Mouse (Mus musculus) thymus, adult 2 months (tissue): ENCODE measurements around the gene Ccdc82. TPM values are rescaled to one million over a fixed set of nuclear protein-coding genes. Genes with fewer than 3 reads are reported as not detected.

Experiments
- DNase-seq: peaks from one replicate; pipeline ENCODE4 v3.0.0; 2021
- H3K27ac ChIP-seq: fragments of 200-500 bp; 2 replicates; pipeline ENCODE4 v1.5.1; 2012; ENCODE audit warnings: low read length, control low read depth; ENCODE audit not compliant: control insufficient read depth, insufficient read depth
- H3K27me3 ChIP-seq: fragments of 200-500 bp; 2 replicates; pipeline ENCODE4 v1.6.1; 2012; ENCODE audit warnings: mild to moderate bottlenecking, low read length, moderate library complexity, mixed read lengths; ENCODE audit not compliant: control insufficient read depth, insufficient read depth
- H3K36me3 ChIP-seq: fragments of 200-500 bp; 2 replicates; pipeline ENCODE4 v1.6.1; 2012; ENCODE audit warnings: mild to moderate bottlenecking, low read length, moderate library complexity; ENCODE audit not compliant: control insufficient read depth, insufficient read depth
- H3K4me1 ChIP-seq: fragments of 200-500 bp; replicated peaks from 2 replicates; pipeline ENCODE4 v1.6.1; 2012; ENCODE audit warnings: low read length; ENCODE audit not compliant: control insufficient read depth, insufficient read depth
- H3K4me3 ChIP-seq: fragments of 200-500 bp; 2 replicates; pipeline ENCODE4 v1.5.1; 2012; ENCODE audit warnings: mild to moderate bottlenecking, low read length, control low read depth, moderate library complexity; ENCODE audit not compliant: control insufficient read depth, insufficient read depth
- CTCF ChIP-seq: fragments of 200-500 bp; IDR thresholded peaks from 2 replicates; pipeline ENCODE4 v1.5.1; 2012; ENCODE audit warnings: mild to moderate bottlenecking, control low read depth, low read length, moderate library complexity, borderline replicate concordance; ENCODE audit not compliant: control insufficient read depth, poor library complexity, insufficient read depth; ENCODE audit errors: extremely low read depth
- POLR2A ChIP-seq: fragments of 200-500 bp; IDR thresholded peaks from 2 replicates; pipeline ENCODE4 v1.6.1; 2012; ENCODE audit warnings: mild to moderate bottlenecking, low read length, control low read depth, moderate library complexity; ENCODE audit not compliant: control insufficient read depth, poor library complexity, insufficient read depth; ENCODE audit errors: extremely low read depth
- WGBS: fragments of 180-500 bp; shearing (Covaris S2); methylation state at CpG from one replicate; pipeline ENCODE4 v1.1.7; 2018; 5-methylcytosine and 5-hydroxymethylcytosine counted together
- polyA plus RNA-seq: library from polyadenylated mRNA; depleted of rRNA; stranded (reverse); fragments of >200 nt; gene quantifications from 2 replicates; pipeline ENCODE4 v1.2.3, GENCODE M21; 2012

The Ccdc82 gene
- polyA plus RNA-seq, 1 experiment, result 17.8 TPM

DNA sequence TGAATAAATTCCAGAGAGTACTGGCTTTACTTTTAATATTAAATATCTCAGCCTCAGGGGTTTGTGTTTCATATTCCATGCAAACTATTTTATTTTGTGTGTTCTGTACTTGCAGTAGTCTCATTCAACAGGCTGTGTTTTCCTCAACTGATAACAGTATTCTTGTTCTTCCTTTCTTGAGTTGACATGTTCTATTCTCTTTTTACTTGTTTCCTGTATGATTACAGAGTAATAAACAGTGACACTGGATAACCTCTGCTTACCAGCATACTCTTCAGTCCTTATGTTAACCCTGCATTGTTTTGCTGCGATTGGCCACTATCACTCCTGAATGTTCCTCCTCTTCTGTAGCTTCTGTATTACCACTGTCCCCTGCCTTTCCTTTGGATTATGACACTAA, 10.0 kb downstream of the Ccdc82 start:
- TF ChIP-seq POLR2A (no peak), CTCF (no peak)
- Histone ChIP-seq H3K4me1 (no peaks in the 10 kb centered on the region), H3K27me3 (no peaks in the 10 kb centered on the region), H3K4me3 (no peak overlapping the region), H3K36me3 (peaks cover 8% of the 10 kb centered on the region; the same call in 1 of the 2 replicates), H3K27ac (no peak overlapping the region)
- DNase-seq, result no peak
- 95% methylated on average over 1 of the region's 1 CpGs for WGBS

DNA sequence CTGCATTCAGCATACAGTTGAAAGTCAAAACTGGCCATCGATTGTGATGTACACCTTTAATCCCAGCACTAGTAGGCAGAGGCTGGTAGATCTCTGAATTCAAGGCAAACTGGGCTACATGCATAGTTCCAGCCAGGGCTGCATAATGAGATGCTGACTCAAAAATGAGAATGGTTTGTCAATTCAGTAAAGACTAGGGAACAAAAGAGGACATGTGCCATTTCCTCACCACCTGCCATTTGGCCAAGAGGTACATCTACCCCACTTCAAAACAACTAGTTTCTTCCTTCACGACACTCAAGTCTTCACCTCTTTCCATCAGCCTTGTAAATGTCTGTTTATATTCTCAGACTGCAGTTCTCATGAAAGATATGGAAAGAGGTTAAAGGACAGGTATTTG, 11.4 kb downstream of the Ccdc82 start:
- H3K27me3 ChIP-seq, result no peaks in the 10 kb centered on the region
- WGBS, result 73% methylated on average over 2 of the region's 2 CpGs
- H3K4me1 ChIP-seq, result no peaks in the 10 kb centered on the region
- no peak for DNase-seq
- H3K27ac ChIP-seq, result no peak overlapping the region
- TF ChIP-seq POLR2A (no peak), CTCF (no peak)
- peaks cover 4% of the 10 kb centered on the region; the same call in 1 of the 2 replicates for H3K36me3 ChIP-seq
- no peak overlapping the region for H3K4me3 ChIP-seq

DNA sequence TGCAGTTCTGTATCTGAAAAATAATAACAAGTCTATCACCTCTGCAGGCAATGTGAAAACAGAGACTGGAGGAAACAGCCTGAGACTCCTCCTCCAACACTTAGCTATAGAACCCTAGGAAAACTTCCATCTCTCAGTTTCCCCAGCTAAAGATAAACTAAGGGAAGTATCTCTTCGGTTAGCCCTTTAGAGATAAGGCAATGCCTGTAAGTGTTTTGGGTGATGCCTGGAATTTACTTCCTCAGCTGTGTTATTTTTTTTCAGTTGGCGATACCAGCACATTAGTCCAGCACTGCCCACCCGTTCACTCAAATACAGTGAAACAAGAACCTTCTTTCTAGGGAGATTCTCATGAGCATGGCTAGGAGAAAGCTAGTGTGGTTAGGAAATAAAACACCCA, 14.2 kb downstream of the Ccdc82 start:
- Histone ChIP-seq H3K27me3 (no peaks in the 10 kb centered on the region), H3K36me3 (peaks cover 3% of the 10 kb centered on the region; the same call in 1 of the 2 replicates), H3K4me1 (no peaks in the 10 kb centered on the region), H3K4me3 (no peak overlapping the region), H3K27ac (no peak overlapping the region)
- no peak for TF ChIP-seq CTCF
- WGBS, result 92% methylated on average over 3 of the region's 3 CpGs
- DNase-seq, result no peak

DNA sequence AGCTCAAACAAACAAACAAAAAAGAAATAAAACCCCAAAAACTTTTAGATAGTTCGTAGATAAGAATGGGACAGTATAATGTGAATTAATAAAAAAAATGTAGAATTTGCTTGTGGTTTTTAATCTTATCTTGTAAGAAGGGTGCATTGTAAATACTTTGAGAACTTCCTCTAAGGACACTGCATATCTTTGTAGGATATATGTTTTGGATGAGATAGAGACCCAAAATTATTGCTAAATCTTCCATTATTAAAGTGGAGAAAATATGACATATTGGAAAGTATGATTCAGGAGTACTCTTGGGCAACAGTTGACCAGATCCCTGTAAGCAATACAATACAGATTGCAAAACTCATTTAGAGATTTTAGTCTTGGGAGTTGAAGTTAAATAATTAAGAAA, 26.5 kb downstream of the Ccdc82 start:
- Histone ChIP-seq H3K27me3 (no peaks in the 10 kb centered on the region), H3K4me1 (no peaks in the 10 kb centered on the region), H3K4me3 (no peak overlapping the region), H3K36me3 (0 out of 2 replicates have a peak, but pooled peaks cover 8% of the 10 kb centered on the region), H3K27ac (no peak overlapping the region)
- no peak for DNase-seq
- TF ChIP-seq POLR2A, result no peak
- no peak for TF ChIP-seq CTCF
- 96% methylated on average over 1 of the region's 1 CpGs for WGBS

DNA sequence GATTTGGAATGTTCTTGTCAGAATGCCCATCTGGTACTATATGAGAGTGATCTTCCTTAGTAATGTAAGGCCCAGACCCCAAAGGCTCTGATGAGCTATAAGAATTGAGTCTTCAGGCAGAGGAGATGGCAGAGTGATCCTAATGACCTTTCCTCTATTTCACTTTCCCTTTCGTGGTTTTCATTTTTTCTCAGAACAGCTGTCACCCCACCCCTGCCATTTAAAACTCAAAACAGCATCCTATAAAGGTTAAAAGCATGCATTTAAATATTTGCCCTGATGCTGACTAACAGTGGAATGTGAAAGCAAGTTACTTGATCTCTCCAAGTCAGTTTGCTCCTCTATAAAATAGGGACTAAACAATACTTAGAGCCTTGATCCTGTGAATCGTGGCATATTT, 40.7 kb downstream of the Ccdc82 start:
- Histone ChIP-seq H3K27ac (no peak overlapping the region), H3K27me3 (no peaks in the 10 kb centered on the region), H3K4me1 (no peaks in the 10 kb centered on the region), H3K4me3 (no peak overlapping the region), H3K36me3 (peaks cover 6% of the 10 kb centered on the region; the same call in 1 of the 2 replicates)
- TF ChIP-seq POLR2A (no peak), CTCF (no peak)
- DNase-seq, result no peak
- WGBS, result 67% methylated on average over 2 of the region's 2 CpGs

DNA sequence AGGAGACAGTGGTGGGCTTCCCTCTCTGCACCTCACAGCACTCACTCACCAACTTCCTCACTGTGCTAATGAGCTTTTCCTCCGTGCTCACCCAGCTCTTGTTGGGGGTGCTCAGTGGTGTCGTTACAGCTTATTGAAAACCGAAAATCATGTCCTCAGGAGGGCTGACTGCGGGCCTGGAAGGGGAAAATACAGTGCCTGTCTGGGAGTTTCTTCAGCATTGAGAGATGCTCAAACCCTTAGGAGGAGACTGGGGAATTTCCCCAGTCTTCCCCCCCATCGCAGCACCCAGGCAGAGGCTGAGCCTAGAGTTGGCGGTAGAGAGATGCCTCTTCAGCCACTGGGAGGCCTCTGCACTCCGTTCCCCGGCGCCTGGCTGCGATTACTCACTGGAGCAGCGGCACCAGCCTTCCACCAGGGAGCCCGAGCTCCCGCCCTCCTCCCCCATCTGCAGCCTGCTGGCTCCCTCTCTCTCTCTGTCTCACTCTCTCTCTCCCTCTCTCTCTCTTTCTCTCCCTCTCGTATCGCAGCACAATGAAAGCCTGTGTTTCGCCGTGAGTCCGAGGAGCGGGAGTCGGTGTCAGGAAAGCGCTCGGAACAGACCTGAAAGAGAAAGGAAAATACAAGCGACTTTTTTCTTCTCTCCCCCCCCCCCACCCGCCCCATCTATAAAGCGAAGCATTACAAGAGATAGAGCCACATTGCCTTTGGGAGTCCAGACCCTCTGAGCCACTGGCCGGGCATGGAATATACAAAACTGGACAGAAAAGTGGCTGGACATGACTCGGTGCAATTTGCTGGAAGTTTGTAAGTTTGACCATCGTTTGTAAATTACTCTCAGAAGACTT, 49.7 kb downstream of the Ccdc82 start:
- H3K27me3 ChIP-seq, result no peaks in the 10 kb centered on the region
- H3K4me3 ChIP-seq, result peak overlapping the region; percentile 89
- peaks cover 28% of the 10 kb centered on the region for H3K4me1 ChIP-seq
- H3K27ac ChIP-seq, result peak overlapping the region; percentile 65; the same call in 1 of the 2 replicates
- DNase-seq, result peak; percentile 85
- no peak for TF ChIP-seq POLR2A
- TF ChIP-seq CTCF, result peak; percentile 79; the same call in 1 of the 2 replicates
- under 1% methylated on average over 28 of the region's 28 CpGs for WGBS
- no peaks in the 10 kb centered on the region for H3K36me3 ChIP-seq

DNA sequence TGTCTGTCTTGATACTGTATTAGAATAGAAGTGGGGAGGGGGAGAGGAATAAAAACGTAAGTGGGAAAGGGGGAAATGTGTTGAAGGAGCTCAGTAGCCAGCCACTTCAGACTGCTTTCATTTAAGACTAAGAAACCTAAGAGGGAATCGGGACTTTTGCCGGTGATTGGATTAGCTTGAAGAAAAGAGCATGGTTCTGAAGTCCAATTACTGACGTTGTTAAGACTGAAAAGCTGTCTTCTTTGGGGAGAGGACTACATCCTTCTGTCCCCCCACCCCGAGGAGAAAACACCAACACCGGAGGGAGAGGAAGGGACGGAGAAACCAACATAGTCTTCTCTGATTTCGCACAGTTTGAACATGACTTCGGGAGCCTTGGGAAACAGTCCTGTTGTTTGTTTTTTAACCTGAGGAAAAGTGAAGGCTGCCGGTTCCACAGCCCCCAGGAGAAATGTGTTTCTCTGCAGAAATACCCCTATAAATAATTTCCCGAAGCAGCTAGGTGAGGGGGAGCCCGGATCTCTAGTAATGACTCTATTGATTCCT, 50.4 kb downstream of the Ccdc82 start:
- Histone ChIP-seq H3K27ac (peak overlapping the region; percentile 65; the same call in 1 of the 2 replicates), H3K27me3 (no peaks in the 10 kb centered on the region), H3K4me1 (peaks cover 28% of the 10 kb centered on the region), H3K4me3 (peak overlapping the region; percentile 89), H3K36me3 (no peaks in the 10 kb centered on the region)
- TF ChIP-seq CTCF, result no peak
- no peak for TF ChIP-seq POLR2A
- WGBS, result under 1% methylated on average over 12 of the region's 12 CpGs
- no peak for DNase-seq
